Mouse (Mus musculus) liver, embryonic 15.5 days (tissue): ENCODE data around the gene Tfap2a. TPM values are rescaled to one million over a fixed set of nuclear protein-coding genes. Genes with fewer than 3 reads are reported as not detected.

Source experiments
- ATAC-seq: fragments of 200-750 bp; cut with Nextera tagmentation; 2 replicates; pipeline ENCODE4 v1.8.0; 2017; ENCODE audit warnings: moderate number of reproducible peaks, mild to moderate bottlenecking, moderate library complexity; ENCODE audit not compliant: insufficient read depth
- H3K27ac ChIP-seq: fragments of 300-500 bp; sonication (generic); replicated peaks from 2 replicates; pipeline ENCODE4 v1.5.1; 2015; ENCODE audit warnings: mild to moderate bottlenecking, inconsistent platforms
- H3K27me3 ChIP-seq: fragments of 300-500 bp; sonication (generic); 2 replicates; pipeline ENCODE4 v1.6.1; 2015; ENCODE audit warnings: mild to moderate bottlenecking, inconsistent platforms
- H3K36me3 ChIP-seq: fragments of 300-500 bp; sonication (generic); replicated peaks from 2 replicates; pipeline ENCODE4 v1.6.1; 2015; ENCODE audit warnings: moderate library complexity, mild to moderate bottlenecking, inconsistent platforms
- H3K4me1 ChIP-seq: fragments of 300-500 bp; sonication (generic); replicated peaks from 2 replicates; pipeline ENCODE4 v1.6.1; 2015; ENCODE audit warnings: inconsistent platforms
- H3K4me2 ChIP-seq: fragments of 300-500 bp; sonication (generic); 2 replicates; pipeline ENCODE4 v1.6.1; 2015; ENCODE audit warnings: moderate library complexity, mild to moderate bottlenecking, inconsistent platforms
- H3K4me3 ChIP-seq: fragments of 300-500 bp; sonication (generic); replicated peaks from 2 replicates; pipeline ENCODE4 v1.5.1; 2015; ENCODE audit warnings: mild to moderate bottlenecking, inconsistent platforms
- H3K9ac ChIP-seq: fragments of 300-500 bp; sonication (generic); 2 replicates; pipeline ENCODE4 v1.6.1; 2015; ENCODE audit warnings: moderate library complexity, mild to moderate bottlenecking, inconsistent platforms
- H3K9me3 ChIP-seq: fragments of 300-500 bp; sonication (generic); replicated peaks from 2 replicates; pipeline ENCODE4 v1.6.1; 2016; ENCODE audit warnings: inconsistent platforms
- WGBS: fragments of 180-500 bp; shearing (Covaris S2); methylation state at CpG from one replicate; pipeline ENCODE4 v1.1.7; 2015; ENCODE audit warnings: mixed read lengths; ENCODE audit not compliant: insufficient replicate concordance; 5-methylcytosine and 5-hydroxymethylcytosine counted together
- polyA plus RNA-seq: library from polyadenylated mRNA; unstranded; fragments of >200 nt; fragmentation: Nextera tagmentation; extraction: Ambion mirVana; gene quantifications from 2 replicates; pipeline ENCODE4 v1.2.1, GENCODE M21; 2015

The Tfap2a gene
- not detected in 2 replicates for polyA plus RNA-seq

DNA sequence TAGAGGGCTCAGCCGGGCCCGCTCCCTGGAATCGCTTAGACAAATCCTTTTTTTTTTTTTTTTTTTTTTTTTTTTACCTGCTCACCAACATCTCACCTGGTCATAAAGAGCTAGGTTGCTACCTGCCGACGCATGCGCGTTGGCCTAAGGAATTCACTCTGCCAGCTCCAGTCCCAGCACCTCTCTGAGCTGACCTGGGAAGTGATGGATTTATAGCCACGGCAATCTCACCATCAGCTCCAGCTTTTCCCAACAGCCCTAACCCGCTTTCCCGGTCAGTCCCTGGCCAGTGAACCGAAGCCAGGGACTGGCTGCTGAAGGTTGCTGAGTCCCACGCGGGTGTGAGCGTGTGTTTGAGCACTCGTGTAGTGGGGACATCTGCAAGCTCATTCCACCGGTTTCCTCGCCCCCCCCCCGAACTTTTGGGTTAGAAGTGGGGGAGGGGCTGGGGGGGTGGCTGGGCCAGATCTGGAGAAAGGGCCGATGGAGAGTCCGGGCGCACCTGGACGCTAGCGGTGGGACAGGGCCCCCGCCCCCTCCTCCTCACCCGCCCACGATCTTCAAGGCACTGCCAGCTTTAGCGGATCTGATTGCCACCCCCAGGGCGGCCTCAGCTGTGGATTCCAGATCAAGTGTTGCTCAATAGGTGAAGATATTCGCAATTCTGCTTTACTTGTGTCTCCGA, at the start of gene Tfap2a:
TSS of gene Tfap2a (minus strand) at position 181 of the 685 bp plus-strand sequence.
- Histone ChIP-seq H3K9me3 (no peaks in the 10 kb centered on the region), H3K27ac (no peak within 1 kb of the TSS), H3K27me3 (peaks cover 100% of the 10 kb centered on the region), H3K36me3 (no peaks in the 10 kb centered on the region), H3K4me3 (no peak within 1 kb of the TSS), H3K9ac (no peak within 1 kb of the TSS), H3K4me2 (no peak within 1 kb of the TSS), H3K4me1 (0 out of 2 replicates have a peak, but pooled peaks cover 7% of the 10 kb centered on the region)
- no peak for ATAC-seq
- 3% methylated on average over 28 of the region's 30 CpGs for WGBS

DNA sequence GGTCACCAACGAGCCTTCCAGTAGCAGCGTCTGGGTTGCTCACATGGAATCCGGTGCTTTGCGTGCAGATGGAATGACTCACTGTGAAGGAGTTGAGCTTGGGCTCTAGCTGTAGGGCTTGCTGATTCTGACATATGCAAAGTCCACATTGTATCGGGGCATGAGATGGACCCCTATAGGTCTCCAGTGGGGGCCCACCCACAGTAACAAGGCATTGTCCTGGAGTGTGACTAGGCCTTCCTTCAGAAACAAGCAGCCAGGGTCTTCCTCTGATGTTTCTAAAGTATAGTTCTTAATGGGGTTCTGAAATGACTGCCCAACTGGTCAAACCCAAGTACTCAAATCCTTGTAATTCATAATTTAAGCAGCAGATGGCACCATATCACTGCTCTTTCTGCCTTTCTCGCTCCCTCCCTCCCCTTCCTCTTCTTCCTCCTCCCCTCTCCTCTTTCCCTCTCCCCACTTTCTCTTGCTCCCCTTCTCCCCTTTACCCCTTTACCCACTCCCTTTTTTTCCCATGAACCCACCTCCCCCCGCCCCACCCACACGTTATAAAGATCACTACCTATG, 46.1 kb upstream of the Tfap2a start:
- Histone ChIP-seq H3K4me1 (no peaks in the 10 kb centered on the region), H3K27me3 (no peaks in the 10 kb centered on the region), H3K4me2 (no peak overlapping the region), H3K4me3 (no peak overlapping the region), H3K36me3 (no peaks in the 10 kb centered on the region), H3K9me3 (no peaks in the 10 kb centered on the region), H3K27ac (no peak overlapping the region), H3K9ac (no peak overlapping the region)
- WGBS, result 39% methylated on average over 8 of the region's 8 CpGs
- no peak for ATAC-seq

DNA sequence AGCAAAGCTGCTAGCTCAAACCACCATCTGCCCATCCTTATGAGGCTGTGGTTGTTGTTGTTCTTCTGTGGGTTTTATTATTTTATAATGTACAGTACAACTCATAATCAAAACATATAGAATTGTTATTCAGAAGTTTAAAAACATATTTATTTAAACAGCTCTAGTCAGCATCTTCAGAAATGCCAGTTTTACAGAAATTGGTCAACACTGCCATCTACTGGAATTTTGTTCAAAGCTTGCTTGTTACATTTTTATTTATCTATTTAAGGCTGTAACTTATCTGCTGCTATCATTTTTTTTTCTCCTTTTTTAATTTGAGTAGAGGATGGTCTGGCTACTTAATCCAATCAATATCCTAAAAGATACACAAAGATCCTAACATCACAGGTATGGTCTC, 19.8 kb upstream of the Tfap2a start:
- Histone ChIP-seq H3K27ac (no peak overlapping the region), H3K9ac (no peak overlapping the region), H3K9me3 (no peaks in the 10 kb centered on the region), H3K4me1 (no peaks in the 10 kb centered on the region), H3K36me3 (no peaks in the 10 kb centered on the region), H3K4me3 (no peak overlapping the region), H3K4me2 (no peak overlapping the region), H3K27me3 (no peaks in the 10 kb centered on the region)
- no peak for ATAC-seq

DNA sequence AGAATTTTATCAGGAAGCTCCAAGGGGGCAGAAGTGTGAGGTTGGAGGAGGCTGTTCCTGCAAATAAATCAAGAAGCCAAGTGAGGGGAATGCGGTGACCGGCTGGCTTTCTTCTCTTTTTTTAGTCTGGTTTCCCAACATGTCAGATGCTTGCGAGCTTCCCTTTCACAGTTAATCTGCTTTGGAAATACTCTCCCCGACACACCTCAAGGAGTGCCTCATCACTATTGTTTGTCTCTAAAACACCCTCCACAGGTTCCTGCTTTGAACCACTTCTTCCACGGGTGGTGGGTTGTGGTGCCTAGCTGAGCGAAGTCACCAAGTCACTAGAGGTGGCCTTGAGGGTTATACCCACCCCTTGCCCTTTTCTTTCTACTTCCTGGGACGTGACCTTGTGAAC, 18.2 kb upstream of the Tfap2a start:
- 36% methylated on average over 7 of the region's 7 CpGs for WGBS
- H3K4me1 ChIP-seq, result no peaks in the 10 kb centered on the region
- H3K9ac ChIP-seq, result no peak overlapping the region
- no peak overlapping the region for H3K27ac ChIP-seq
- ATAC-seq, result no peak
- H3K36me3 ChIP-seq, result no peaks in the 10 kb centered on the region
- H3K9me3 ChIP-seq, result no peaks in the 10 kb centered on the region
- H3K4me2 ChIP-seq, result no peak overlapping the region
- no peak overlapping the region for H3K4me3 ChIP-seq
- H3K27me3 ChIP-seq, result no peaks in the 10 kb centered on the region

DNA sequence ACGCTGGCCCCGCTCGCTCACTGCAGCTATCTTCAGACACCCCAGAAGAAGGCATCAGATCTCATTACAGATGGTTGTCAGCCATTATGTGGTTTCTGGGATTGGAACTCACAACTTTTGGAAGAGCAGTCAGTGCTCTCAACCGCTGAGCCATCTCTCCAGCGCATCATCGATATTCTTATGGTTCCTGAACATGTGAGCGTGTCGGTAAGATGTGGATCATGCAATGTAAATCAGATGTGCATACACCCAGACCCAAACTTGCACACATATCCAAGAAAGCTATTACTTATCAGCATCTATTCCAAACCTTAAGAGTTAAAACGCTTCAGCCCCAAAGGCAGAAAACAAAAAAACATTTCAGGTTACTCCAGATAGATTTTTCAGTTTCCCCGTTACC, 15.9 kb upstream of the Tfap2a start:
- no peaks in the 10 kb centered on the region for H3K9me3 ChIP-seq
- H3K36me3 ChIP-seq, result no peaks in the 10 kb centered on the region
- no peak overlapping the region for H3K9ac ChIP-seq
- peaks cover 8% of the 10 kb centered on the region; the same call in 1 of the 2 replicates for H3K27me3 ChIP-seq
- no peaks in the 10 kb centered on the region for H3K4me1 ChIP-seq
- no peak for ATAC-seq
- WGBS, result 80% methylated on average over 10 of the region's 10 CpGs
- H3K4me2 ChIP-seq, result no peak overlapping the region
- no peak overlapping the region for H3K4me3 ChIP-seq
- H3K27ac ChIP-seq, result no peak overlapping the region

DNA sequence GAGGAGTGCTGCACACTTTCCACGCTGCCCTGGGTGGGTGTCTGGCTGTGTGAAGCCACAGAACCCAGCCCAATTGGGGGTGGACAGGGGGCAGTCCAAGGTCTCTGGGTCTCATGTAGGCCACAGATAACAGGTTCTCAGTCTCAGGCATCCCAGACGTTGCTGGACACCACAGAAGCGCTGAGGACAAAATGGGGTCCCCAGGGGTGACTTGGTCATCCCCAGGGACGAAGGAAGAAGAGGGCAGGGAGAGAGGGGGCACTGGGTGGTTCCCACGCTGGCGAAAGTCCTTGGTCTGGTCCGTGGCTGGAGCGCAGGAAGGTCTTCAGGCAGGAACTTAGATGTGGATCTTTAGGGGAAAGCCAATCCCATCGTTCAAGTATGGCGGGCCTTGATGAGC, 13.7 kb upstream of the Tfap2a start:
- H3K4me1 ChIP-seq, result no peaks in the 10 kb centered on the region
- H3K36me3 ChIP-seq, result no peaks in the 10 kb centered on the region
- no peak overlapping the region for H3K4me2 ChIP-seq
- no peak overlapping the region for H3K9ac ChIP-seq
- WGBS, result 66% methylated on average over 10 of the region's 10 CpGs
- H3K27me3 ChIP-seq, result peaks cover 19% of the 10 kb centered on the region
- H3K4me3 ChIP-seq, result no peak overlapping the region
- no peaks in the 10 kb centered on the region for H3K9me3 ChIP-seq
- no peak overlapping the region for H3K27ac ChIP-seq
- no peak for ATAC-seq

DNA sequence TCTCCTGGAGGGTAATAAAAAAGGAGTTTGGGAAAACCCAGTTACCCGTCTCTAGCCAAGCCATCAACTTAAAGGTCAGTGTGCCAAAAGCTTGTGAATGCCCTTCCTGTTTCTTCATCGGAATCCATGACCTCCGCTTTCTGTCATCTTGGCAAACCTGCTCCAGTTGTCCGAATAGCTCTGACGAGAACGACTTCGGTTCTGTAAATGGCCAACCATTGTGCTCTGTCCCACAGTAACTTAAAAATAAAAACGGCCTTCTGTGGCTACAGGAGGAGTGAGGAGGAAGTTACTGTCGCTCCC, 11.4 kb upstream of the Tfap2a start:
- Histone ChIP-seq H3K27me3 (peaks cover 40% of the 10 kb centered on the region), H3K4me1 (no peaks in the 10 kb centered on the region), H3K27ac (no peak overlapping the region), H3K9ac (no peak overlapping the region), H3K36me3 (no peaks in the 10 kb centered on the region), H3K4me3 (no peak overlapping the region), H3K9me3 (no peaks in the 10 kb centered on the region), H3K4me2 (no peak overlapping the region)
- WGBS, result 41% methylated on average over 9 of the region's 9 CpGs
- ATAC-seq, result no peak

DNA sequence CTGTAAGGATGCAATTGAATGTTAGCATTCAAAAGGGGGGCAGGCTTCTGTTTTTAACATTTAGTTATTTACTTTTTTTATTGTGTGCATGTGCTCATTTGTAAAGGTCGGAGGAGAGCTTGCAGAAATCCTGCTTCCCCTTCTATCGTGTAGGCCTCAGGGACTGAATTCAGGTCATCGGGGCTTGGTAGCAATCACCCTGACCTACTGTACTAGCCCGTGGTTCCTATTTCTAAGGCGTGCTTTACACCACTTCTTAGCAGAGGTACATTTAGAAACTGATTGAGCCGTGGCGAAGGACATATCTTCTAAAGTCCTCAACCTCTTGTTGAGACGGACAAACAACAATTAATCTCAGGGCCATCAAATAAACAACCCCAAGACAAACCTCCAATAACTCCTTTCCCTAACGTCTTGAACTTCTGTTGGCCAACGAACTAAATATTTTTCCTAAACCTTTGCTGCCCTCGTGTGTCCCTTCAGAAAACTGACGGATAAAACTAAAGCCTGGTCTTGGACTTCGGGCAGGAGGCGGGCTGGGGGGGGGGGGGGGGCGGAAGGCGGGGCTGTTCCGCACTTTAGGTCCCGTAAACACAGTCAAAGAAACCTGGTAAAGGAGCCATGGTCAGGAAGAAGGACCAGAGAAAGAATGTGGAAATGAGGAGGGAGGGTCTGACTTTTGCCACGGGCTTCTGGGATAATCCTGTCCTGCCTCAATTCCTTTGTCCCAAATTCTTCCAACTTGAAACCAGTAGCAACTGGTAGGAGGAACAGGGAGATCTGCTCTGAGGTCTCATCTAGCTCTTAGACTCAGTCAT, 10.8 kb upstream of the Tfap2a start:
- Histone ChIP-seq H3K9me3 (no peaks in the 10 kb centered on the region), H3K4me2 (no peak overlapping the region), H3K36me3 (no peaks in the 10 kb centered on the region), H3K4me1 (no peaks in the 10 kb centered on the region), H3K9ac (no peak overlapping the region), H3K27ac (no peak overlapping the region), H3K27me3 (peaks cover 46% of the 10 kb centered on the region), H3K4me3 (no peak overlapping the region)
- 8% methylated on average over 19 of the region's 19 CpGs for WGBS
- no peak for ATAC-seq

DNA sequence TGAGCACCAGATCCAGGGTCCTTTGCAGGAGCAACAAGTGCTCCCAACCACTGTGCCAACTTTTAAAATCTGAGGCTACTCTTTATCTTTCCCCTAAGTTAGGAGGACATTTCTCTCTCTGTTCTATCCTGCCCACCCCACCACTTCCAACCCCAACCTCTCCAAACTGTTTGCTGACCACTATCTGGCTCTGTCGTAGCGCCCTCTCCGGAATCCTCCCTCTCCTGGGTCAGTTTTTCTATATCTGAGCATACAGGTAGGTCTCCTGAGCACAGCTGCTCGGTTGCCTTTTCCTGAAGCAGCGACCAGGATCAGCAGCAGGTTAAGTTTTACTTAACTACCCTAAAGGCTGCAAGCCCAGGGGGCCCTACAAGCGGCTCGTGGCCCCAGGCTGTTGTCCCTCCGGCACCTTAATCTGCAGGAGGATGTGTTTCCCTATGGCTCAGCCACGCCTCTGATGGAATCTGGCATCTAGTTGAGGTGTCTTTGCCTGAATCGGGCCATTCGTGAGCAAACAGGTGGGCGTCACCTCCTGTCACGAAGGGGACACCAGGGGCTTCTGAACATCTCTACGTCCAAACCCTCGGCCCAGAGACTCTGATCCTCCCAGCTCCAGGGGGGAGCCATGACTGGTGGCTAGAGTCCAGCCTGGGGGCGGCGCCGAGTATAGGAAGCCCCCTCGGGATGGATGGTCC, 6.1 kb upstream of the Tfap2a start:
- Histone ChIP-seq H3K36me3 (no peaks in the 10 kb centered on the region), H3K4me1 (no peaks in the 10 kb centered on the region), H3K9ac (no peak overlapping the region), H3K9me3 (no peaks in the 10 kb centered on the region), H3K4me2 (no peak overlapping the region), H3K27me3 (peaks cover 87% of the 10 kb centered on the region), H3K4me3 (no peak overlapping the region), H3K27ac (no peak overlapping the region)
- ATAC-seq, result no peak
- 3% methylated on average over 19 of the region's 19 CpGs for WGBS

DNA sequence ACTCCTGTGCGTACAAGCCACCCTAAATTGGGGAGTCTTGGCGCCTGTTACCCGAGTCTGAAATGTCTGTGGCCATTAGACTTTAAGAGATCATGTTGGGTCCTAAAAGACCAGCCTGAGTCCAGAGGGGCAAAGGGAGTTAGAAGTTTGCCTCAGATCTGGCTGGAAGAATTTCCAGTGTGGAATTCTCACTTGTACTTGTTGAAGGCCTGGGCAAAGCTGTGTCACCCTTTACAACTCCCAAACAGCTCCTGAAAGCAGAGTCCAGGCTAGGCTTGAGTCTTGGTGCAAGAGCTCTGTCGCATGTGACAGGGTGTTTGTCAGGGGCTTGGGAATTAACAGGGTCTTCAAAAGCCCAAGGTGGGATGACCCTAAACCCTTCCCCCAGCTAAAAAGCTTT, 5.0 kb upstream of the Tfap2a start:
- ATAC-seq, result no peak
- Histone ChIP-seq H3K4me2 (no peak overlapping the region), H3K4me1 (no peaks in the 10 kb centered on the region)

DNA sequence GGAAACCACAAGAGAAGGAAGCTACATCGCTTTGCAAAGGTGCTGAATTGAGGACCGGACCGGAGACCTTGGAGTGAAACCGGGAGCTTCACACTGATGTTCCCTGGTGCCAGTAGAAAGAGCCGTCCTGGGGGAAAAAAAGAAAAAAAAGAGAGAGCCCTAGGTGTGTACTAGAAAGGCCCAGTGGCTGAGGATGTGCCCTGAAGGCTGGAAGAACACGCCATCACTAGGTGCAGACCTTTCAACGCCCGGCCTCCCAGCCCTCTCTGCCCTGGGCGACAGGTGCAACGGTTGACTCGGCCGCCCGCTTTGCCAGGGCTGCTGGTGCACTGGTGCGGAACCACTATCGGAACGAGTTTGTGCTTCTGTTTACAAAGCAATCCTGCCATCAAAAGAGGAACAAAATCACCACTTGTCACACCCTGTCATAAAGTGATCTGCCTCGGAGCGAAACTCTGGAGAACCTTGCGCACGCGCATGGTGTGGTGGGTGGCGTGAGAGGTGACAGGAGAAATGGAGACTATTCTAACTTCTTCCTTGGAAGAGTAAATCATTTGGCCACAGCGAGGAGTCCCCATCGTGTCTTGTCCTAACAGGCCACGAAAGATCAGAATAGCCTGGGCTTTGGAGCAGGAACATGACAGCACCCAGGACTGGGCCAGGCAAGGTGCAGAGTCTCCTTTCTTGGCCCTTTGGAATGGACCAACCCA, 3.8 kb upstream of the Tfap2a start:
- H3K27ac ChIP-seq, result no peak overlapping the region
- no peak overlapping the region for H3K4me2 ChIP-seq
- H3K4me1 ChIP-seq, result no peaks in the 10 kb centered on the region
- no peak overlapping the region for H3K4me3 ChIP-seq
- no peak for ATAC-seq
- H3K9me3 ChIP-seq, result no peaks in the 10 kb centered on the region
- H3K36me3 ChIP-seq, result no peaks in the 10 kb centered on the region
- 4% methylated on average over 25 of the region's 25 CpGs for WGBS
- peaks cover 97% of the 10 kb centered on the region for H3K27me3 ChIP-seq
- no peak overlapping the region for H3K9ac ChIP-seq

More for the DNA sequence above, 5.0 kb upstream of the Tfap2a start:
- Histone ChIP-seq H3K27me3 (peaks cover 90% of the 10 kb centered on the region), H3K27ac (no peak overlapping the region), H3K36me3 (no peaks in the 10 kb centered on the region), H3K9me3 (no peaks in the 10 kb centered on the region), H3K9ac (no peak overlapping the region), H3K4me3 (no peak overlapping the region)
- 7% methylated on average over 4 of the region's 4 CpGs for WGBS
